9 mouse cellular contexts compared by ENCODE assay signal in the genomic region with DNA sequence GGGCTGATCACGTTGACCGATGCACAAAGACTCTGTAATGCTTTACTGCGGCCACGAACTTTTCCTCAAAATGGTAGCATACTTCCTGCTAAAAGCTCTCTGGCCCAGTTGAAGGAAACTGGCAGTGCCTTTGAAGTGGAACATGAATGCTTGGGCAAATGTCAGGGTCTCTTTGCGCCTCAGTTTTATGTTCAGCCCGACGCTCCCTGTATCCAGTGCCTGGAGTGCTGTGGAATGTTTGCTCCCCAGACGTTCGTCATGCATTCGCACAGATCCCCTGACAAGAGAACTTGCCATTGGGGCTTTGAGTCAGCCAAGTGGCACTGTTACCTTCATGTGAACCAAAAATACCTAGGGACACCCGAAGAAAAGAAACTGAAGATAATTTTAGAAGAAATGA. TPM values are rescaled to one million over a fixed set of nuclear protein-coding genes. Genes with fewer than 3 reads are reported as not detected.
DNase-seq lines count a peak whose midpoint lies in the region; ATAC-seq and TF ChIP-seq lines count a peak whose summit lies in the region.
"Had no signal": no experiment of that assay in that cellular context is flagged by ENCODE, and none has a peak within 500 bp of the region (broad histone marks: within the 10 kb centered on the region; RNA-seq: fewer than 3 reads in every experiment).

No protein-coding gene starts in this region.

- H3K36me3 ChIP-seq in heart, embryonic 14.5 days (ENCODE audit: control insufficient read depth, insufficient read depth, low read length): peaks cover 16% of the 10 kb centered on the region
- H3K36me3 ChIP-seq in ES-E14 (ENCODE audit: control insufficient read depth, insufficient read depth, low read length, poor library complexity, severe bottlenecking): peaks cover 5% of the 10 kb centered on the region; the same call in 1 of the 2 replicates
- peaks cover 3% of the 10 kb centered on the region; the same call in 1 of the 2 replicates for H3K36me3 ChIP-seq in forebrain, embryonic 14.5 days (ENCODE audit: control insufficient read depth, insufficient read depth, low read length)
- H3K36me3 ChIP-seq in midbrain, embryonic 10.5 days: peaks cover 37% of the 10 kb centered on the region

- in situ Hi-C loops in ES-E14 (cut with MboI; ENCODE audit: low sequenced_read_pairs in 2 of 2, unreplicated experiment in 2 of 2): no loop called here

- peak overlapping the region; percentile 45 for H3K4me2 ChIP-seq in heart, embryonic 14.5 days (ENCODE audit: low read length)
- peak overlapping the region; percentile 12; the same call in 1 of the 2 replicates for H3K4me2 ChIP-seq in forebrain, embryonic 14.5 days (ENCODE audit: low read length)

- no peak for DNase-seq in heart, postnatal 4 days
- DNase-seq in ES-E14 (ENCODE audit: low read depth, low spot score): no peak
- no peak for DNase-seq in forebrain, embryonic 14.5 days (ENCODE audit: low spot score)
- no peak for DNase-seq in midbrain, embryonic 10.5 days (ENCODE audit: low spot score)
- DNase-seq in frontal cortex, postnatal 25 days (ENCODE audit: low spot score in 2 of 2): no peak
- DNase-seq in layer of hippocampus, adult 9-10 months (ENCODE audit: low spot score): no peak
- DNase-seq in embryo, embryonic 11 days: no peak
- DNase-seq: cerebellum, postnatal 10 days had no signal

- no peak for ATAC-seq in heart, embryonic 14.5 days (ENCODE audit: insufficient number of reproducible peaks, insufficient read depth, low FRiP score, low read depth)
- ATAC-seq in forebrain, embryonic 14.5 days: no peak

- no peak overlapping the region for H3K4me3 ChIP-seq in heart, embryonic 14.5 days (ENCODE audit: control insufficient read depth in 1 of 2, insufficient read depth in 1 of 2, low read depth in 1 of 2, low read length in 2 of 2)
- H3K4me3 ChIP-seq in ES-E14 (ENCODE audit: insufficient read depth in 1 of 2, low read depth in 1 of 2, low read length in 2 of 2, poor library complexity in 1 of 2, severe bottlenecking in 1 of 2): peak overlapping the region; percentile 35 to 85
- no peak overlapping the region for H3K4me3 ChIP-seq in forebrain, embryonic 14.5 days (ENCODE audit: low read depth, low read length)
- peak overlapping the region; percentile 40 for H3K4me3 ChIP-seq in midbrain, embryonic 10.5 days

- H3K27me3 ChIP-seq in heart, embryonic 14.5 days (ENCODE audit: control insufficient read depth, insufficient read depth, low read length): no peaks in the 10 kb centered on the region
- no peaks in the 10 kb centered on the region for H3K27me3 ChIP-seq in forebrain, embryonic 14.5 days (replicated peaks; ENCODE audit: control insufficient read depth, insufficient read depth, low read length)
- no peaks in the 10 kb centered on the region for H3K27me3 ChIP-seq in midbrain, embryonic 10.5 days (ENCODE audit: low read depth, poor library complexity, severe bottlenecking)

- H3K27ac ChIP-seq in heart, embryonic 14.5 days (replicated peaks in 1 of 2; ENCODE audit: control insufficient read depth in 1 of 2, insufficient read depth in 1 of 2, low read depth in 2 of 2, low read length in 2 of 2): no peak overlapping the region
- H3K27ac ChIP-seq in ES-E14 (ENCODE audit: insufficient read depth, low read depth, low read length, poor library complexity, severe bottlenecking): no peak overlapping the region
- H3K27ac ChIP-seq in forebrain, embryonic 14.5 days (ENCODE audit: low read depth, low read length): no peak overlapping the region
- peak overlapping the region; percentile 28; the same call in 1 of the 2 replicates for H3K27ac ChIP-seq in midbrain, embryonic 10.5 days (replicated peaks)

- H3K4me1 ChIP-seq in heart, embryonic 14.5 days (ENCODE audit: control insufficient read depth in 2 of 2, insufficient read depth in 2 of 2, low read length in 2 of 2): peaks cover 6 to 33% of the 10 kb centered on the region in 2 experiments
- peaks cover 6 to 16% of the 10 kb centered on the region in 2 experiments; a peak in 3 of 4 replicates for H3K4me1 ChIP-seq in ES-E14 (ENCODE audit: control insufficient read depth in 2 of 2, insufficient read depth in 2 of 2, low read length in 2 of 2, poor library complexity in 1 of 2)
- H3K4me1 ChIP-seq in forebrain, embryonic 14.5 days (ENCODE audit: control insufficient read depth, insufficient read depth, low read length): peaks cover 27% of the 10 kb centered on the region
- H3K4me1 ChIP-seq in midbrain, embryonic 10.5 days: peaks cover 66% of the 10 kb centered on the region

- H3K9me3 ChIP-seq in heart, embryonic 14.5 days (ENCODE audit: control insufficient read depth, low read length): no peaks in the 10 kb centered on the region
- no peaks in the 10 kb centered on the region for H3K9me3 ChIP-seq in ES-E14 (ENCODE audit: control insufficient read depth, insufficient read depth, low read depth, low read length)
- no peaks in the 10 kb centered on the region for H3K9me3 ChIP-seq in forebrain, embryonic 14.5 days (replicated peaks; ENCODE audit: control insufficient read depth, low read length)
- H3K9me3 ChIP-seq in midbrain, embryonic 10.5 days (replicated peaks): no peaks in the 10 kb centered on the region

- H3K9ac ChIP-seq in heart, embryonic 14.5 days (ENCODE audit: low read length): no peak overlapping the region
- peak overlapping the region; percentile 10; the same call in 1 of the 2 replicates for H3K9ac ChIP-seq in ES-E14 (ENCODE audit: insufficient read depth, low read depth, low read length, poor library complexity, severe bottlenecking)
- H3K9ac ChIP-seq in forebrain, embryonic 14.5 days (ENCODE audit: low read length): no peak overlapping the region

- WGBS in heart, embryonic 14.5 days: 46% methylated on average over 11 of the region's 11 CpGs
- 79% methylated on average over 11 of the region's 11 CpGs for WGBS in forebrain, embryonic 14.5 days
- 76% methylated on average over 11 of the region's 11 CpGs for WGBS in midbrain, embryonic 10.5 days

TF ChIP-seq in ES-E14, 5 proteins besides CTCF, POLR2A, EP300 and RAD21:
- TF ChIP-seq MAFK (IDR thresholded peaks at IDR 0.05; ENCODE audit: insufficient read depth, low read depth, low read length): no peak
- TF ChIP-seq ZC3H11A (IDR thresholded peaks at IDR 0.05; ENCODE audit: borderline replicate concordance, low read depth, low read length): no peak
- no peak for TF ChIP-seq HCFC1 (IDR thresholded peaks at IDR 0.05; ENCODE audit: borderline replicate concordance, insufficient read depth, low read length)
- no peak for TF ChIP-seq CHD2 (IDR thresholded peaks at IDR 0.05; ENCODE audit: low read depth, low read length)
- no peak for TF ChIP-seq ZNF384 (IDR thresholded peaks at IDR 0.05; ENCODE audit: low read depth, low read length)
TF ChIP-seq in ES-E14: peak in this region for 0.

RNA-seq across cellular contexts. Expression of gene Skil, which starts 3.1 kb away (rescaled TPM):
- polyA plus RNA-seq in heart, embryonic 14.5 days (2014; fragmentation: Nextera tagmentation; extraction: Ambion mirVana): 16.7 and 19.0 TPM in 2 replicates
- total RNA-seq in heart, postnatal 4 days (2021): 10 to 100 TPM; 26.7 to 27.1 TPM
- total RNA-seq in ES-E14 (2012; rRNA removed): 68.9 and 92.2 TPM in 2 replicates
- polyA plus RNA-seq in forebrain, embryonic 14.5 days (2014; fragmentation: Nextera tagmentation; extraction: Ambion mirVana): 24.2 and 36.0 TPM in 2 replicates
- 30.6 and 39.9 TPM in 2 replicates for polyA plus RNA-seq in midbrain, embryonic 10.5 days (2016; fragmentation: Nextera tagmentation; extraction: Ambion mirVana)

RNA-seq across cellular contexts. Expression of gene Cldn11, which starts 51.7 kb away (rescaled TPM):
- polyA plus RNA-seq in heart, embryonic 14.5 days (2014; fragmentation: Nextera tagmentation; extraction: Ambion mirVana): 5.6 and 6.8 TPM in 2 replicates
- total RNA-seq in heart, postnatal 4 days (2021): 1 to 10 TPM; 3.2 to 3.7 TPM
- 0.13 and 0.21 TPM in 2 replicates for total RNA-seq in ES-E14 (2012; rRNA removed)
- 55.3 and 60.4 TPM in 2 replicates for polyA plus RNA-seq in forebrain, embryonic 14.5 days (2014; fragmentation: Nextera tagmentation; extraction: Ambion mirVana)
- polyA plus RNA-seq in midbrain, embryonic 10.5 days (2016; fragmentation: Nextera tagmentation; extraction: Ambion mirVana): 7.6 and 8.4 TPM in 2 replicates

Comparison
In these comparisons a context has a peak if more than half of its experiments do, and no peak if none do; other contexts are left out.
1. H3K4me3 ChIP-seq: peak in ES-E14 (2 of 2) and midbrain, embryonic 10.5 days (single experiment); none in heart, embryonic 14.5 days (0 of 2) and forebrain, embryonic 14.5 days (single experiment).